Mouse (Mus musculus) liver, adult 2 months (tissue): ENCODE data around the gene Apoc3. TPM values are rescaled to one million over a fixed set of nuclear protein-coding genes. Genes with fewer than 3 reads are reported as not detected.
A peak's percentile ranks its signal among the peaks of the same experiment; 100 is the strongest.

Experiments used
- DNase-seq: peaks from one replicate; pipeline ENCODE4 v3.0.0-alpha.2; 2011; ENCODE audit warnings: low read depth, low spot score; ENCODE audit errors: extremely low read depth
- H3K27ac ChIP-seq: fragments of 200-500 bp; replicated peaks from 2 replicates; pipeline ENCODE4 v1.5.1; 2012; ENCODE audit warnings: low read depth, mild to moderate bottlenecking, control low read depth, inconsistent platforms, low read length; ENCODE audit not compliant: insufficient read depth
- H3K27me3 ChIP-seq: fragments of 200-500 bp; 2 replicates; pipeline ENCODE4 v1.6.1; 2012; ENCODE audit warnings: mild to moderate bottlenecking, moderate library complexity, low read length, inconsistent platforms; ENCODE audit not compliant: control insufficient read depth, insufficient read depth
- H3K36me3 ChIP-seq: fragments of 200-500 bp; 2 replicates; pipeline ENCODE4 v1.6.1; 2012; ENCODE audit warnings: low read length, inconsistent platforms; ENCODE audit not compliant: control insufficient read depth, insufficient read depth
- H3K4me1 ChIP-seq: fragments of 200-500 bp; 2 replicates; pipeline ENCODE4 v1.6.1; 2011; ENCODE audit warnings: low read length; ENCODE audit not compliant: control insufficient read depth, insufficient read depth
- H3K4me3 ChIP-seq: fragments of 200-500 bp; 2 replicates; pipeline ENCODE4 v1.5.1; 2011; ENCODE audit warnings: low read depth, mild to moderate bottlenecking, control low read depth, low read length, moderate library complexity; ENCODE audit not compliant: insufficient read depth
- H3K79me2 ChIP-seq: fragments of 200-500 bp; 2 replicates; pipeline ENCODE4 v1.6.1; 2012; ENCODE audit warnings: inconsistent platforms, mild to moderate bottlenecking, low read length, moderate library complexity; ENCODE audit not compliant: control insufficient read depth, insufficient read depth
- H3K9ac ChIP-seq: fragments of 200-500 bp; 2 replicates; pipeline ENCODE4 v1.6.1; 2012; ENCODE audit warnings: low read depth, mild to moderate bottlenecking, control low read depth, inconsistent platforms, low read length
- CTCF ChIP-seq: fragments of 200-500 bp; IDR thresholded peaks from 2 replicates; pipeline ENCODE4 v1.5.1; 2011; ENCODE audit warnings: low read depth, low read length, control low read depth
- POLR2A ChIP-seq: fragments of 200-500 bp; IDR thresholded peaks from 2 replicates; pipeline ENCODE4 v1.6.1; 2011; ENCODE audit warnings: low read length, control low read depth; ENCODE audit not compliant: insufficient read depth; ENCODE audit errors: extremely low read depth
- WGBS: fragments of 180-500 bp; shearing (Covaris S2); methylation state at CpG from one replicate; pipeline ENCODE4 v1.1.7; 2018; 5-methylcytosine and 5-hydroxymethylcytosine counted together
- polyA plus RNA-seq: library from polyadenylated mRNA; depleted of rRNA; stranded (reverse); fragments of >200 nt; gene quantifications from 2 replicates; pipeline ENCODE4 v1.2.3, GENCODE M21; 2012
- total RNA-seq: library from RNA; depleted of rRNA; stranded (reverse); fragments of >200 nt; gene quantifications from 2 replicates; pipeline ENCODE4 v1.2.3, GENCODE M21; 2014

Apoc3 gene
- total and polyA plus RNA-seq, 2 experiments, result 2,319 to 8,710 TPM

GRCm38 (mm10) chr9:46229573-46230449 lies 5.6 kb downstream of the Apoc3 start:
- peaks cover 17% of the 10 kb centered on the region; the same call in 1 of the 2 replicates for H3K4me1 ChIP-seq
- peak; percentile 86 for DNase-seq
- peaks cover 8% of the 10 kb centered on the region for H3K79me2 ChIP-seq
- no peaks in the 10 kb centered on the region for H3K27me3 ChIP-seq
- peak overlapping the region; percentile 90 for H3K27ac ChIP-seq
- H3K9ac ChIP-seq, result peak overlapping the region; percentile 85
- 5% methylated on average over 37 of the region's 37 CpGs for WGBS
- H3K36me3 ChIP-seq, result peaks cover 4% of the 10 kb centered on the region; the same call in 1 of the 2 replicates
- peak overlapping the region; percentile 56 for H3K4me3 ChIP-seq
- TF ChIP-seq CTCF, result peak; percentile 72
- TF ChIP-seq POLR2A, result peak; percentile 85

GRCm38 (mm10) chr9:46228491-46228890 lies 6.9 kb downstream of the Apoc3 start, which contains the start of gene Apoa1:
Gene Apoa1, plus strand, starts transcription at chr9:46228580.
- TF ChIP-seq POLR2A (peak; percentile 94), CTCF (peak; percentile 44; the same call in 1 of the 2 replicates)
- H3K4me1 ChIP-seq, result peaks cover 25% of the 10 kb centered on the region
- H3K27ac ChIP-seq, result peak within 1 kb of the TSS; percentile 90
- no peaks in the 10 kb centered on the region for H3K27me3 ChIP-seq
- H3K79me2 ChIP-seq, result no peaks in the 10 kb centered on the region
- peak within 1 kb of the TSS; percentile 56 for H3K4me3 ChIP-seq
- H3K9ac ChIP-seq, result peak within 1 kb of the TSS; percentile 85
- peaks cover 4% of the 10 kb centered on the region; the same call in 1 of the 2 replicates for H3K36me3 ChIP-seq
- WGBS, result 19% methylated on average over 9 of the region's 9 CpGs
- DNase-seq, result peak; percentile 89

- Histone ChIP-seq H3K4me1 (peaks cover 34% of the 10 kb centered on the region), H3K79me2 (no peaks in the 10 kb centered on the region), H3K9ac (0 out of 2 replicates have a peak overlapping the region, but pooled peaks have one; percentile 3), H3K27me3 (no peaks in the 10 kb centered on the region), H3K27ac (peak overlapping the region; percentile 91), H3K4me3 (no peak overlapping the region), H3K36me3 (peaks cover under 1% of the 10 kb centered on the region; the same call in 1 of the 2 replicates)
- peak; percentile 68 for DNase-seq
- TF ChIP-seq CTCF (no peak), POLR2A (0 out of 2 replicates have a peak, but pooled peaks have one; percentile 0)
- 28% methylated on average over 3 of the region's 3 CpGs for WGBS
These were observed 8.3 kb downstream of the Apoc3 start for GRCm38 (mm10) chr9:46227064-46227614.

- peak overlapping the region; percentile 91 for H3K27ac ChIP-seq
- TF ChIP-seq POLR2A (0 out of 2 replicates have a peak, but pooled peaks have one; percentile 32), CTCF (no peak)
- DNase-seq, result peak; percentile 96
- no peaks in the 10 kb centered on the region for H3K79me2 ChIP-seq
- H3K4me1 ChIP-seq, result peaks cover 45% of the 10 kb centered on the region
- H3K9ac ChIP-seq, result peak overlapping the region; percentile 59
- H3K27me3 ChIP-seq, result no peaks in the 10 kb centered on the region
- H3K4me3 ChIP-seq, result no peak overlapping the region
- H3K36me3 ChIP-seq, result peaks cover 9% of the 10 kb centered on the region; the same call in 1 of the 2 replicates
- 10% methylated on average over 5 of the region's 5 CpGs for WGBS
These were observed 10.3 kb downstream of the Apoc3 start for GRCm38 (mm10) chr9:46224945-46225660.

GRCm38 (mm10) chr9:46224101-46224500 lies 11.3 kb downstream of the Apoc3 start:
- H3K36me3 ChIP-seq, result peaks cover 9% of the 10 kb centered on the region; the same call in 1 of the 2 replicates
- peak overlapping the region; percentile 91 for H3K27ac ChIP-seq
- WGBS, result 21% methylated on average over 3 of the region's 3 CpGs
- H3K79me2 ChIP-seq, result no peaks in the 10 kb centered on the region
- peaks cover 45% of the 10 kb centered on the region for H3K4me1 ChIP-seq
- peak overlapping the region; percentile 28; the same call in 1 of the 2 replicates for H3K9ac ChIP-seq
- H3K27me3 ChIP-seq, result no peaks in the 10 kb centered on the region
- no peak for TF ChIP-seq POLR2A
- DNase-seq, result peak; percentile 94
- no peak overlapping the region for H3K4me3 ChIP-seq
